Mouse (Mus musculus) left cerebral cortex, postnatal 25 days (tissue): ENCODE data around the gene Tff3. TPM values are rescaled to one million over a fixed set of nuclear protein-coding genes. Genes with fewer than 3 reads are reported as not detected.

ENCODE experiments used
- DNase-seq, 2 experiments: peaks; one replicate each; pipeline ENCODE4 v3.0.0; 2022; ENCODE audit warnings: low spot score in 2 of 2, mixed read lengths in 1 of 2
- intact Hi-C: fragments of 180-260 bp; cut with DNase I; formaldehyde crosslinking; loops from one replicate; pipeline ENCODE4 v1.15.1; 2025
- total RNA-seq, 2 experiments: library from RNA; stranded (reverse); gene quantifications; 2 replicates each; pipeline ENCODE4 v1.2.3; 2021

The Tff3 gene
- total RNA-seq, 2 experiments from 2014 or later, result not detected

DNA sequence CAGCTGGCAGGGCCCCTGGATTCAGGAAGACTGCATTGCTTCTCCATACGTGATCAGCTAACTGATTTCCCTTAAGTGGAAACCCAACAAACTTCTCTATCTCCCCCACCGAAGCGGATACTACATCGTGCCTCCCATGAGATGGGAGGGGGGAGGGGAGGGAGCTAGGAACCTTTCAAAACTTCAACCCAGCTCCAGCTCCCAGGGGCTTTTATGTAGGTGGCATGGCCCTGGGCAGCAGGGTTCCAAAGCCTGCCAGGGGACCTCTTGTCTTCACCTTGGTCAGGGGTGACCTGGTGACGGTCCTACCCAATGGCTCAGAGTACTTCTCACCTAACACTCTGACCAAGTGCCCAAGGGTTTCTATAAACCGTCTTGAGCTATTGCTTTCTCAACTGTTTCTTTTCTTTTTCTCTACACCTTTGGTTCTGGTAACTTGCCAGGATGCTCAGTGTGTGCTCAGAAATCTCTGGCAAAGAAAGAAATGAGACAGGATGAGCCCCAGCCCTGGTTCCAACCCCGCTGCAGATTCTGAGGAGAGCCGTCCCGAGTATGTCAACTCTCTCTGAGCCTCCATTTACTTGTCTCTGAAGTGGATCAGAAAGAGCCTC lies 633 bp downstream of the Tff3 start:
- intact Hi-C loops, result no loop called here
- DNase-seq, result no peak

GRCm38 (mm10) chr17:31125548-31126266 lies 3.7 kb downstream of the Tff3 start:
- peak; percentile 35 to 76 for DNase-seq
- intact Hi-C loops, result no loop called here

DNA sequence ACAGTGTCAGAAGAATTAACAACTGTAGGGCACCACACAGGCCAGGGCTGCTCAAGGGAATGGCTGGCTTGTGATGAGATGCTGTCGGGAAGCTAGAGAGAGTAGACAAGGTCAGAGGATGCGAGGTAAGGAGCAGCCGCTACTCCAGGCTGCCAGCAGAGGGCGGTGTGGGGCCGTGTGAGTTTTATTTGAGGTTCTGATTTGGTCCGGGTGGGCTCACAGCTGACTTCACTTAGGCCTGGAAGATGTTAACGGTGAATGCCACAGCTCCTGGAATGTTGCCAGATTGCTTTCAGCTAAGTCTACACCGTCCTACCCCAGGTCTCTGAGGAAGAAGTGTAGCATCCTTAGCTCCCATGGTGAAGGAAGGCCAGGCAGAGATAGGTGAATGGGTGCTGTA lies 7.5 kb downstream of the Tff3 start:
- intact Hi-C loops, result no loop called here
- peak in 1 of 2 experiments; percentile 36 for DNase-seq

- DNase-seq, result peak; percentile 82 to 84
- intact Hi-C loops, result loop anchor here (1.0 to 2.0 kb wide), 3 partner anchors 61 to 109 kb away; no protein-coding TSS in a partner anchor
Measured at GRCm38 (mm10) chr17:31119429-31119828, 10.0 kb downstream of the Tff3 start.

GRCm38 (mm10) chr17:31117946-31118345 lies 11.5 kb downstream of the Tff3 start:
- intact Hi-C loops, result loop anchor here (2.0 kb wide), 2 partner anchors 59 to 107 kb away; no protein-coding TSS in a partner anchor
- DNase-seq, result no peak

GRCm38 (mm10) chr17:31116063-31116462 lies 13.4 kb downstream of the Tff3 start:
- intact Hi-C loops, result no loop called here
- DNase-seq, result no peak

DNA sequence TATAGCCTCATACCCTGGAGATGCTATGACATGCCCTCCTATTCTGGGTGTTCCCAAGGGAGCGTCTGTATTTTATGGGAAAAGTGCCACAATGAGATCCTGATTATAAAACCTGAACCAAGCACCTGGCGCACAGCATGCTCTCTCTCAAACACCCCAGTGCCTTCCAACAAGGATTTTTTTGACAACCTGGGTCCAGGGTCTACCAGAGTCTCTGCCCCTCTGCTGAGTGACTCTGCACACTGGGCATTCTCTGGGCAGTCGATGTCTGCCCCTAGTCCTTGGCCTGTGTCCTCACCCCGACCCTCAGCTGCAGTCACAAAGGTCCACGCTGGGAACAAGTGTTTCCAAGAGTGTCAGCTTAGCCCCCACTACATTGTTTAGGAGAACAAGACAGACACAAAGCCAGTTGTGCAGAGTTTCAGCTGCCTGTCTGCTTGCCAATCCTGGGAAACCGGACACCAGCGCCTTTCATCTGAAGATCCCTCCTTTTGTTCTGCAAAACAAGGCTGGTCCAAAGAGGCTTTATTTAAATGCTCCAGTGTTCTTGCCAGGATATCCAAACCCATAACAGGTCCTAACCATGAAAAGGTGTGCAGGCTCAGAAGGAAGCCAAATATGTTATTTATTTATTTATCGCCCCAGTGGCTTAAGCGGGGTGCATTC lies 16.1 kb downstream of the Tff3 start:
- intact Hi-C loops, result no loop called here
- DNase-seq, result no peak

DNA sequence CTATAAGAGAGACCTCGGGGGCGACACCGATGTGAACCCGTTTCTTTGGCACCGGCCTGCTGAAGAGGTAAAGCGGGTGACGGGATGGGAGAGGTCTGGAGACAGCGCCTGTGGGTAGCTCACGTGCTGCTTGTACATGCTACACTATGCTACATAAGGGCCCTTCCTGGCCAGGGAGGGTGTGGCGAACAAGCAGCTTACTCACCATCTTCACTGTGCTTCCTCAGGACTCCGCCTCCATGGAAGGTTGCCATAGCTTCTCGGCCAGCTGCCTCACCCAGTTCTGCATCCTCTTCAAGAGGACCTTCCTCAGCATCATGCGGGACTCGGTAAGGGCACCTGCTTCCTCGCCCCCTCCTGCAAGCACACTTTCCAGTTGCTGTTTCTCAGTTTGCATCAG lies 21.1 kb downstream of the Tff3 start:
- no peak for DNase-seq
- intact Hi-C loops, result no loop called here

- intact Hi-C loops, result no loop called here
- no peak for DNase-seq
Measured at GRCm38 (mm10) chr17:31103823-31104222, 25.6 kb downstream of the Tff3 start.

GRCm38 (mm10) chr17:31103007-31103570 lies 26.4 kb downstream of the Tff3 start:
- no peak for DNase-seq
- intact Hi-C loops, result no loop called here

DNA sequence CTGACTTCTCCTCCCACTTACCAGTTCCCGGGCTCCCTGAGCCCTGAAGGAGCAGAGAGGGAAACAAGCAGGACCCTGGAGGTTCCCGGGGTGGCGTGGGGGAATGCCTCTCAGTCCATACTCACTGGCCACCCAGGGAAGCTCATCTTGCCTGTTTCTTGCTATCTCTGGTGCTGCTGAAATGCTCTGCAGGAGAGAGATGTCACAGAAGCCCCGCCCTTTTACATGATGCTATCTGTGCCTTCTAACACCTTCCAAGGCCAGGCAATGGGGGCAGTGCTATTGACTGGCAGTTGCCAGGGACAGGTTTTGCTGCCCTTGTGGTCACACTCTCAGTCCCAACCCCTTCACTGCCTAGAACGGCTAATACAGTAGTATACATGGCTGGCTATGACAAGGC lies 30.7 kb downstream of the Tff3 start:
- intact Hi-C loops, result no loop called here
- DNase-seq, result no peak

DNA sequence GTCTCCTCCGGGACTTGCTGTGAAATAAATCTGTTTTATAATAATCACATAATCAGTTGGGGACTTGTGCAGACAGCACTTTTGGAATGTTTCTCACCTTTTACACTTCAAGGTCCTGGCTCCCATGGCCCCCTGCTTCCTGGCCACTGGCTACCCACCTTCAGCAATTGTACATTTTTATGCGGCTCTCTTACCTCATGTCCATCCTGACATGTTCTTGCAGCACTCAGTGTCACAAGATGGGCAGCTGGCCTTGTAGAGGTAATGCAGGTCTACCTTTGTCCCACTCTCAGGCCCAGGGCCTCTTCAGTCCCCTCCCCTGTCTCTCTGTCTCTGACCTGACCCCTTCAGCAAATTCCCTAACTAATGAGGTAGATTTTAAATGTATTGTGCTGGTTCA lies 32.6 kb downstream of the Tff3 start:
- DNase-seq, result no peak
- intact Hi-C loops, result no loop called here

DNA sequence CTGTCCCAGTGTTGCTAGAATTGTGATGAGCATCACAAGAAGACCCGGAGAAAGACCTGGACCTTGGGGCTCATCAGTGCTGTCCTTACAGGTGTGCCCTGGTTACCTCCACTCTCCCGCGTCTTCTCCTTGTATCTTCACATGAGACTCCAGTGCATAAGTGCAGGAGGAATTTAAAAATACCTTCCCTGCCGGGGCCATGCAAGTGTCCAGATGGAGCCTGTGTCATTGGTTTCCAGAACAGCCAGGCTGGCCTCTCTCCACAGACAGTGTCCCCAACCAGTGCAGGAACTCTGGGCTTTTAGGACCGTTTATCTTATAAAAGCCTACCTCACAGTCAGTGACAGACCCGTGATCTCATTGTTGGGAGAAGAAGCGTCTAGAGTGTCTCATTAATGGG lies 33.9 kb downstream of the Tff3 start:
- DNase-seq, result no peak
- intact Hi-C loops, result no loop called here

- no peak for DNase-seq
- intact Hi-C loops, result no loop called here
Measured at GRCm38 (mm10) chr17:31094781-31095180, 34.7 kb downstream of the Tff3 start.

- intact Hi-C loops, result no loop called here
- DNase-seq, result no peak
Measured at GRCm38 (mm10) chr17:31091023-31091735, 38.3 kb downstream of the Tff3 start.

DNA sequence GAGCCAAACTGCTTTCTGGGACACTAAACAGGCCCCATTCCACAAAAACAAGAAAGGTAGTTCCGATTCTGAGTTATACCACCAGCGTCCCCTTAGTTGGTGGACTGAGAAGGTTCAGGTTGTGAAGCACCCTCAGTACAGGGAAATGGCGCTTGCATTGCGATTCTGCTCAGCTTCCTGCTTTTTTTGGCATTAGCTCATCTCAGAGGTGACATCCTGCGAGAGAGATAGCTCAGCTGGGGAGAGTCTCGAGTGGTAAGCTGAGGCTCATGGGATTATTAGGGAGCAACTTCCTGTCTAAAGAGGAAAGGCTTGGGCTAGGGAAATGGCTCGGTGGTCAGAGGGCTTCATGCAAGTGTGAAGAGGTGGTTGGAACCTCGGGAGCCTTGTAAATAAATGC lies 39.6 kb downstream of the Tff3 start:
- no peak for DNase-seq
- intact Hi-C loops, result no loop called here

DNA sequence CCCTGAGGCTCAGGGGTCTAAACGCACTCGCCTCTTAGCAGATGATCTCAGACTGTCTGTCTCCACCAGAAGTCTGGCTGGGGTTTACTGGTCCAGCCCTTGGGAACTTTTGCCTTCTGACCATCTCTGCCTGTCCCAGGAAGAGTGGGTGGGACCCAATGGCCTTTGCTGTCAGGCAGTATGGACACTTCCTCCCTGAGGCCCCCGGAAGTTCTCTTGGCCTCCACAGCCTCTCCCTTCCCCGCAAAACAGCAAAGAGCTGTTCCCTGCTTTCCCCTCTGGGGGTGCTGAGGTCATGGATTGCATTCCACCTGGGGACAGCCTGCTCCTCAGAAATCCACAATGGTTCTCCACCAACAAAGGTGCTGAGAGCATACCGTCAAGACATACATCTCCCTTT lies 40.7 kb downstream of the Tff3 start:
- intact Hi-C loops, result no loop called here
- DNase-seq, result no peak

- intact Hi-C loops, result no loop called here
- no peak for DNase-seq
Measured at GRCm38 (mm10) chr17:31086196-31086595, 43.2 kb downstream of the Tff3 start.

- no peak for DNase-seq
- intact Hi-C loops, result no loop called here
Measured at GRCm38 (mm10) chr17:31085519-31085918, 43.9 kb downstream of the Tff3 start.
